Mouse (Mus musculus) left cerebral cortex, adult 9 months (tissue): ENCODE measurements around the gene Syde1.
"Not testable (repeated sequence)": the region's sequence is repeated elsewhere in the genome, so short reads cannot be mapped to it uniquely, and the experiment has no call there.

Experiments
- DNase-seq, 2 experiments: peaks; one replicate each; pipeline ENCODE4 v3.0.0; 2022; ENCODE audit warnings: low spot score in 2 of 2

Gene Syde1

DNA sequence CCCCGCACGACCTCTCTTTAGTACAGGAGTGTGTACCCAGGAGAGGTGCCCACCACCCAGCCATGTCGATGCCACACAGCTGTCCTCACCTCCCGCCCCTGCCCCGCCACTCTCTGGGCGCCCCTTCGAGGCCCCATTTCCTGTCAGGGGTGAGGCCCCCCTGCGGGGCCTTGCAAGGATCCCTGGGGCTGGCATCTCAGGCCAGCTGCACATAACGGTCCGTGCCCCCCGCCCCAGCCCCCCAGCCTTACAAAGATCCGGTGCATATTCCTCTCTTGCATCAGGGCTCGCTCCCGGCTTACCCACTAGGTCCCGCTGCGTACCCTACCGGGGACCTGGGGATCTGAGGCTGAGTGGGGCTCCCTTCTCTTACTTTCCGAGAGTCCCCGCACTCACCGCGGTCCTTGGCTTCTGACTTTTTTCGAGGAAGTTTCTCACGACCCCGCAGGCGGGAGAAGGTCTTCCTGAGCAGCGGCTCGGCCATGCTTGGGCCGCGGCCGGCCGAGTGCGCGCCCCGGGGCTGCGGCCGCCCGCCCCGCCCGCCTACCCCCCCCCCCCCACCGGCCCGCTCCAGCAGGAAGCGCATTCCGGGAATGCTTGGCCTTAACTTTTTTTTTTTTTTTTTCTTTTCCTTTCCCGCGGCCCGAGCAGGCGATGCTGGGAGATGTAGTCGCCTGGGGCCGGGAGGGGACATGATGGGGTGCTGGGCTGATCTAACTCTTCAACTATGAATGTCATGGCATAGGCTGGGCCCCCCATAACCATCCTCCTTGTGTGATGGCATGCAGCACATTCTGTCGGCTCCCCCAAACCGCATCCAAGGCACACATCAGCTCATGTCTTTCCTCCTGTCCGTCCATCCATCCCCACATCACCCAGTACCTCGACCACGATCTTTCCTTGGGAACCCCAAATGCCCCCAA is at the start of gene Syde1:
TSS of gene Syde1 (minus strand) at position 559 of the 923 bp plus-strand sequence.
- DNase-seq, result no peak

DNA sequence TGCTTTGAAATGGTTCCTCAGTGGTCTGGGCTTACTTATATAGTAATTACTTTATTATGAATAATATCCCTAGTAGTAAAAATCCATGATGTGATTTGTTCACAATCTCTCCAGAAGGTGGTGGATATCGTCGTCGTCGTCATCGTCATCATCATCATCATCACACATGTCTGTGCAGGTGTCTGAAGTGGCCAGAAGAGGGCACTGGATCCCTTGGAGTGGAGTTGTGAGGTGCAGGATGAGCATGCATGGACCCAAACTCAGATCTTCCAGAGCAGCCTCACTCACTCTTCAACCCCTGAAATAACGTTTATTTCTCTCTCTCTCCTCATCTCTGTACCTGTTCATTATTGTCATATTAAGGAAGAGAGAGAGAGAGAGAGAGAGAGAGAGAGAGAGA is 40.5 kb upstream of the Syde1 start:
- peak in 1 of 2 experiments; percentile 52 for DNase-seq

DNA sequence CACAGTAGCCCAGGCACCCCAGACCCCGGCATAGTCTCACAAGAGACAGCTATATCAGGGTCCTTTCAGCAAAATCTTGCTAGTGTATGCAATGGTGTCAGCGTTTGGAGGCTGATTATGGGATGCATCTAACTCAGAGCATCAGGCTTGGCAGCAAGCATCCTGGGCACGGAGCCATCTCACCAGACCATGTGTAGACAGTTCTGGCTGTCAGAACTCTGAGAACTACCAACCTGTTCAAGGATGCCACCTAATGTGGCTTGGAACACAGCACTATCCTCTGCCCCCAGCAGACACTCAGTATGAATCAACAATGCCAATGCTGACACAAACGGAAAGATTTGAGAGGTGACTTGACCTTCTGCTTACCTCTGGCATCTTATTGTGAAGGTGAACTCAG is 38.4 kb upstream of the Syde1 start:
- DNase-seq, result peak in 1 of 2 experiments; percentile 3

DNA sequence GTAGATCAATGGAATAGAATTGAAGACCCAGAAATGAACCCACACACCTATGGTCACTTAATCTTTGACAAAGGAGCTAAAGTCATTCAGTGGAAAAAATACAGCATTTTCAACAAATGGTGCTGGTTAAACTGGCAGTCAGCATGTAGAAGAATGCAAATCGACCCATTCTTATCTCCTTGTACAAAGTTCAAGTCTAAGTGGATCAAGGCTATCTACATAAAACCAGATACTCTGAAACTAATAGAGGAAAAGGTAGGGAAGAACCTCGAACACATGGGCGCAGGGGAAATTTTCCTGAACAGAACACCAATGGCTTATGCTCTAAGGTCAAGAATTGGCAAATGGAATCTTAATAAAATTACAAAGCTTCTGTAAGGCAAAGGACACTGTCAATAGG is 31.4 kb upstream of the Syde1 start:
- not testable (repeated sequence) for DNase-seq

DNA sequence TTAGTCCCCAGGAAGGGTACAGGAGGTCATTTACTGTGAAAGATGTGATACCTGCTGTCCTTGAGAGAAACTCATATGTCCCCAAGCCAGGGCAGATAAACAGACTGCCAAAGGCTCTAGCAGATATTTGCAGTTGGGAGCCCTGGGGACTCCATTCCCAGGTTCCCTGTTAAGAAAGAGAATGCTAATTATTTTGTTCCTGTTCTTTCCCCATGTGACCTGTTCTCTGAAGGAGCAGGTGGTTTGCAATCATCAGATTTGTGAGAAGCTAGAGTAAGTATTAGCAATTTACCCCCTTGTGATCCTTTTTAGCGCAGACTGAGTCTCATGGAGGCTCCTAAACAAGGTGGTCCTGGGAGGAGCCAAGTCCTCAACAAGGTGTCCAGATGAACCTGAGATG is 26.2 kb upstream of the Syde1 start, which contains the start of gene Olfr1357:
TSS of gene Olfr1357 (minus strand) at position 101 of the 400 bp plus-strand sequence.
- no peak for DNase-seq

DNA sequence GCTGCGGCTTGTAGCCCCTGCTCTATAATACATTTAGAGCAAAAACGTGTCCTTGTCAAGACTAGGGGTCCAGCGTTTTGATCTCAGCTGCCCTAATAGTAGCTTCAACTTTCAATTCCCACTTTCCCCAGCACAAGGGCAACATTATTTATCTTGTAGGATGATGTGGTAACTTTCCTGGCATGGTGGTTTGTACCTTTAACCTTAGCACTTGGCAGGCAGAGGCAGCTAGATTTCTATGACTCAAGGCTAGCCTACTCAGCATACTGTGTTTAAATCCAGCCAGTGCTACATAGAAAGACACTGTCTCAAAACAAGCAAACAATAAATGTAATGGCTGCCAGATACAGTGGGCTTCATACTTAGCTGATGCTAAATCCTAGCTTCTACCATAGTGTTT is 15.8 kb upstream of the Syde1 start:
- no peak for DNase-seq

DNA sequence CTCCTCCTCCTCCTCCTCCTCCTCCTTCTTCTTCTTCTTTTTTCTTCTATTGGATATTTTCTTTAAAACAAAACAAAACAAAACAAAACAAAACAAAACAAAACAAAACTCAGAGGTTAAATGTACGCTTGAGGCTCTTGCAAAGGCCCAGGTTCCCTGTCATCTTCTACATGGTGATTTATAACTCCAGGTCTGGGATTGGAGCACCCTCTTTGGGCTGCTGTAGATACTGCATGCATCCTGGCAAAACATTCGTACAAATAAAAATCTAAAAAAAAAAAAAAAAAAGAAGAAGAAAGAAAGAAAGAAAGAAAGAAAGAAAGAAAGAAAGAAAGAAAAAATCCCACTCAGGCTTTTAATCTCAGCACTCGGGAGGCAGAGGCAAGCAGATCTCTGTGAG is 13.3 kb upstream of the Syde1 start:
- peak in 1 of 2 experiments; percentile 40 for DNase-seq

DNA sequence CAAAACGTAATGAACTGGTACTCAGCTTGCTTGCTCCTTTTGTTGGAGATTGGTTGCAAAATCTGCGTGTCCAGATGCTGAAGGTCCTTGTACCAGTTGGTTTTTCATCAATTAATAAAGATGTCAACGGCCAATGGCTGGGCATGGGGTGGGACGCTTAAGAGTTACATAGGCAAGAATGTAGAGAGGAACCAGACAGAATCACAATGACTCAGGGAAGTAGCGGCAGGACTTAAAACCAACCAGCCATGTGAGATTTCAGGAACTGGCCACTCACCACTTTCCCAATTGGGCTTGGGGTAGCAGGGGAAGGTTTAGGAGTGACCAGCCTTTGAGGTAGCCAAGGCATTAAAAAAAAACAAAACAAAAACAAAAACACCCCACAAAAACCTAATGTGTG is 8.1 kb upstream of the Syde1 start:
- DNase-seq, result no peak

DNA sequence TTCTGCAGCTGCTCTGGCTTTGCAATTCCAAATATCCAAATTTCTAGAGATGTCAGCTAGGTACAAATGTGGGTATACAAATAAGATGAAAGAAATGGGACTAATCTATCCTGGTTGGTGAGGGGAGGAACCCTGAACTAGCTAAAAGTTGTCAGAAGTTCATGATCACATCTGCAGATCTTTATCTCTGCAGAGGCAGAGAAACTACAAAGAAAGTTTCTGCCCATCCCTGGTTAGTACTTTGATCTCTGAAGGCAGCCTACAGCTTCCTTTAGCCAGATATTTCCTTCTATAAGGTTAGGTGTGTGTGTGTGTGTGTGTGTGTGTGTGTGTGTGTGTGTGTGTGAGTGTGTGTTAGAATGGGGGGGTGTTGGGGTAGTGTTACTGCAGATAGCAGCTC is 2.8 kb upstream of the Syde1 start:
- no peak for DNase-seq

DNA sequence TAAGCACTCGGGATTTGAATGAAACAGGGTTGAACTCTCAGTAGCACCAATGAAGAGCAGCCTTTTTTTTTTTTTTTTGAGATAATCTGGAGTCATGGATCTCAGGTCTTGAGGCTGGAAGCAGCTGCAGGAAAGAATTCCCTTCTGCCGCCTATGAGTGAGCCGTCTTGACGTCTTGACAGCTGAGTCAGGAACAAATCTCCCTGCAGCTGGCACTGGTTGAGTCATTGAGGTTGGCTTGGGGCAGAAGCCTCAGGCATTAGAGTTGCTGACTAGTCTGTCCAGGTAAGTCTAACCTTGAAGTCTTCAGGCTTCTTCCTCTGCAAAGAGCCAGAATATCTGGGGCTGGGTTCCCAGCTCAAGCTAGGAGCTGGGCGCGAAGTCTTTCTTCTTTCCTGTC is 2.4 kb upstream of the Syde1 start:
- no peak for DNase-seq

DNA sequence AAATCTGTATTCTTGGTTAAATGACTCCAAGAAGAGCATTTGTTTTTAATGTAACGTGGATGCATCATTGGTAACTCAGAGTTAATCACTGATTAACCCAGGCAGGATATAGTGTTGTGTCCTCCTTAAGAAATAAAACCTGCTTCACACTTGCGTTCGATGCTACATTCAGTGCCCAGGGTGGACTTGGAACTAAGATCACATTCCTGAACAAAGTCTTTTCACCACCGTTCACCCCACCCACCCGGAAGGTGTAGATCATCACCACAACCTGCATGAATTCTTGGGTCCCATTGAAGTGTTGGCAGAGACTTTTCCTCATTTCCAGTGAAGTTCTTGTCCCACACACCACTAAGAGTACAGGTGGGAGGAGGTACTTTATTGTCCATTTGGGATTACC is 2.0 kb upstream of the Syde1 start:
- no peak for DNase-seq

DNA sequence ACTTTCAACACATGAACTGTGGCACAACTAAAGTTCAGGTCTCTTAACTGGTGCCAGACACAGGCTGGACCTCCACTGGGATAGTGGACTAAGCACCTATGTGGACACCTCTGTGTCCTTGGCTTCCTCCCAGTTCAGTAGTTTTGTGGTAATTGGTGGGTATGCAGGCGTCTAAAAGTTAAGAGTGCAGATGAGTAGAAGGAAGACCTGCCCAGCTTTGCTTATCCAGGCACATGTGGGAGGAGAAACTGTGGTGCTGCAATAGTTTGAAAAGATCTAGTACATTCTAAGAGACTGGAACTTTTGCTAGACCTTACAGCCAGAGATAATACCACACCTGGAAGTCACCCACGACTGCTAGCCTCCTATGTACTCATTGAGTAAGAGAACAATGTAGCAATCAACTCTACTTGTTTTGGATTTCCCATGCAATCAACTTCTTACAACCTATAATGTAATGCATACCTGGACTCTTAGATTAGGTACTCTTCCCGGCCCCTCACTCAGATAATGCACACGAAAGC is 1.2 kb upstream of the Syde1 start:
- DNase-seq, result no peak

DNA sequence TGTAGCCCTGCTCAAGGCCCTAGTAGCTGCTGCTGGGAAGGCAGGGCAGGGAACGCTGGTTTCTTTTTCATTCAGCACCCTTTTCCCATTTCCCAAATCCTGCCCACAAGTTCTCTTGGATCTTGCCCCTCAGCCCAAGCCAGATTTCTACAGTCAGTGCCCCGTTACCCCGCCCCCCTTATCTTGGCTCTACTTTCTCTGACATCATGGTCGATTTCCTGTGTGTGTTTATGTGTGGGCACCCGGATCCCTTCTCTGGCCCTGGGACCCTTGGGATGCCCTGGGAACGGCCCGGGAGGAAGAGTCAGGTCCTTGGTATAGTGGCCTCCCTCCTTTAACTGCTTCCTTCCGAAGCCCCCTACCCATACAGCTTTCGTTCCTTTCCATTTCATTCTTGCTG is 1.0 kb downstream of the Syde1 start:
- no peak for DNase-seq

DNA sequence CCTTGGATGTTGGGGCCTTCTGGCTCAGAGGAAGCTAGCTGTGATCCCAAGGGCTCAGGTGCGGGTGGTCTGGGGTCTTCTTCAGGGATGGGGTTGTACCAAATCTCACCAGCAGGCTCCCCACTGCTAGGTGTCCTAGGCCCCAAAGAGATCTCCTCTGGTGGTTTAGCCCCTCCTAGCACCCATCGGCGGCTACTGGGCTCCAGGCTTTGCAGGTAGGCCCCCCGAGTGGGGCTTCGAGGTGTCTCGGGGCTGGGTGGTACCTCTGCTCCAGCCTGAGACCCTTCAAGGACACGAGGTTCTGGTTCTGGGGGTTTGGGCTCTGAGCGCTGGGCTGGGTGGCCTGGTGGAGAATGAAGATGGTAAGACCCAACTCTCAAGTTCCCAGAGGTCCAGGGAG is 1.9 kb downstream of the Syde1 start:
- DNase-seq, result no peak

DNA sequence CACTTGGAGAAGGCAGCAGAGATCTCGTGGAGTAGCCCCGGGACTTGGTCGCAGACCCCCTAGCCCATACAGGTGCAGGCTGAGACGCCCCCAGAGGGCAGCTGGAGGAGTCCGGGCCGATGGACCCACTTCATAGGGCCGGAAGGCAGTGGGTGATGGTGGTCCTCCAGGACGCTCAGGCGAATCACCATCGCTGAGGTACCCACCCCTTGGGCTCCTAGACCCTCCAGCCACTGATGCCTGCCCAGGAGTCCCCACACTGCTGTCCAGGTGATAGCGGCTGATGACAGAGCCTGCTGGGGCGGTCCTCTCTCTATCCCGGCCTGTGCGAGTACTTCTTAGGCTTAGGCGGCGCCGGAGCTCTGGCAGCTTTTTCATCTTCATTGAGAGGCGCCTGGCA is 2.5 kb downstream of the Syde1 start:
- DNase-seq, result no peak

DNA sequence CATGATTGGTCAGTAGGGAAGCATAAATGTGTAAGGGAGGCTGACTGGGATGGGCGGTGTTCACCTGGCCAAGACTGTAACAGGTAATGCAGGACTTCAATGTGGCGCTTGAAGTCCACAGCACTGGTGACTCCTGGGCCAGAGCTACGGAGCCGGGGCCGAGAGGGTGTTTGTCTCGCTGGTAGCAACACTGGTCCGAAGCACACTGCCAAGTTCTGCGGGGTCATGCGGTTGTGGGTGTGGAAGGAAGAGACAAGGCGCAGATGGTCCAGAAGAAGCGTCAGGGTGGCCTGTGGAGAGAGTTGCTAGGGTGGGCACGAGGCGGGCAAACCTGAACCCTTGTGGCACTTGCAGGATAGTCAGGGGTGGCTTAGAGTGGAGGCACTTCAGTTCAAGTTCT is 5.7 kb downstream of the Syde1 start:
- no peak for DNase-seq

DNA sequence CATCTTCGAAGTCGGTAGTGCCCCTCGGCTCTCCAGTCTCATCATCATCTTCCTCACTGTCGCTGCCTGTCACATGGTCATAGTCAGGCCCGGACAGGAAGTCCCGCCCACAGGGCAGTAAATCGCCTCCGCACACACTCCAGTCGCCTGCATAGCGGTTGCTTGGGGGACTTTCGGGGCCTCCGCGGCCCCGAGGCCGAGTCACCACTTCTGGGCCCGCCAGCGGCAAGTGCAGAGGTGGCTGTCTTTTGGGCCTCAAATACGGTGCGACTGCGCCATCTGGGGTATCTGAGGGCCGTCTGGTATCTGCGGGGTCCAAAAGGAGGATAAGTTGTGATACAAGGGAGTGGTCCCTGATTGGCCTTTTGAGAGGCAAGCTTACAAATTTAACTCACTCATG is 6.2 kb downstream of the Syde1 start:
- no peak for DNase-seq

DNA sequence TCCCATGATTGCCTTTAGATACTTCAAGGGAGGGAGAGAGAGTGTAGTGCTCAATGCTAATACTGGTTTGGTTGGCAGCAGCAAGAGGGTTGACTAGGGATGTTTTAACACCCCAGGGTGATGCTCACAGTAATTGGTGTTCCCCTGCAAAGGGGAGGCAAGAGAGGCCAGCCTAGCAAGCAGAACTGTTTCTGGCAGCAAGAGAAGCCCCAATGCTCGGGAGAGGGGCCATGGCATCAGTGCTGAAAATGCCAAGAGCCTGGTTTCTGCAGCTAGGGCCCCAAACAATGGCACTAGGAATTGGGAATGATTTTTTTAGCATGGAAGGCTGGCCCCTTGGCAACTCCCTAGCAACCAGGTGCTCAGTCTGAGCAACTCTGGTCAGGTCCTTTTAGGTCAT is 6.8 kb downstream of the Syde1 start:
- DNase-seq, result no peak

DNA sequence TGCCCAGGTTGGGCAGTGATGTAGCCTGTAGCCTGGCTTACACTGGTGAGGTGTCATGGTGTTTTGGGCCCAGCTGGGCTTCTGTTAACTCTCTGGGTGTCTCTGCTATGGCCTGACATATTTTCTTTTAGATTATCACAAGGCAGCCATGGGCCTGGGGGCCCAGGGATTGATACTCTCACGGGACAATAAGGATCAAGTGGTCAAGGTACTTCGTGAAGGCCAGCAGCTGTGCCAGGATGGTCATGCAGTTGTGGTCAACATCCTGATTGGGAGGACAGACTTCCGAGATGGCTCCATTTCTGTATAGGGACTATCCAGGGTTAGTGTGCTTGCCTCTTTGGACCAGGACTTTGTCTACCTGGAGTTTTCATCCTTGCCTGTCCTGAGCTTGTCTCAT is 7.8 kb downstream of the Syde1 start:
- no peak for DNase-seq

DNA sequence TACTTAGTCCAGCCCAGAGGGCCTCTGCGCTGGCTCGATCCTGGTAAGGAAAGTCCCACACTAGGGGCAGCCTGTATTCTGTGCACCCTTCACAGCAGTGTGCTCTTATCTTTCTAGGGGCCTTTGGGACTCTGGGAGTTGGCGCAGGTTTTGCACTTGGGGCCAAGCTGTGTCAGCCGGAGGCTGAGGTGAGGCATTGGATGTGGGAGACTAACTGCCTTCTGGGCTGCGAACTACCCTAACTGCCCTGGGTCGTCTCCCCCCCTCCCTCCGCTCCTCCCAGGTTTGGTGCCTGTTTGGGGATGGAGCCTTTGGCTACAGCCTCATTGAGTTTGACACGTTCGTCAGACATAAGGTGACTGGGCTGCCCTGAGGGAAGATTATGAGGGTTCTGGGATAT is 8.4 kb downstream of the Syde1 start:
- no peak for DNase-seq

DNA sequence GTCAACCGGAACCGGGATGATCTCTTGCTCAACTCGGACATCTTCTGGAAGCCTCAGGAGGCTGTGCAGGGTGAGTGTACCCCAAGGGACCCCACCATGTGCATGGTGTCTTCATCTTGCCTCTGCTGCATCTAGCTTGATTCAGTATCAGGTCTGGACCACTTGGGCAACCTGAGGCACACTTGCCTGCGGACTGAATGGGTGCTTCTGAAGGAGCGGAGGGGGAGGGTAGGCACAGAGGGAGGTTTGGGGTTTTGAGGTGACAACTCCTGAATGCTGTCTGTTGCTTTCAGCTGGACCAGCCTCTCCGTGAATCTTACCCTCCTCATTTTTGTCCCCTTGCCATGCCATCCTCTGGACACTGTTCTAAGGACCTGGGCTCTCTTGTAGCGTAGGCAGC is 10.6 kb downstream of the Syde1 start:
- DNase-seq, result no peak

DNA sequence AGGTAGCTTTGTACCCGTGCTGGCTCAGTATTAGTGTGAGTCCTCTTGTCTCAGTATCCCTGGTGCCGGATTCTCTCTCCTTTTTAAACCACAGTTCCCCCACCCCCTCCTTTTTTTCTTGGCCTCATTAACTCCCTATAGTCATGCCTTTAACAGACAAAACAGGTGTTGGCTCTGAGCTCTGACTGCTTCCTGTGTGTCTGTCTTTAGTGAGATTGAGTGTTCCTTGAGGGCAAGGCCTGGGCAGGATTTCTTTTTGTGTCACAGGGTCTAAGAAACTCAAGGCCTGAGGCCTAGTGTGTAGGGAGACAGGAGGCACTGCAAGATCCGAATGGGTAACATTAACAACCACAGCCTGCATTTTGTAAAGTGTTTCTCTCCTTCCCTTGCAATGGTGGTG is 13.6 kb downstream of the Syde1 start:
- no peak for DNase-seq

DNA sequence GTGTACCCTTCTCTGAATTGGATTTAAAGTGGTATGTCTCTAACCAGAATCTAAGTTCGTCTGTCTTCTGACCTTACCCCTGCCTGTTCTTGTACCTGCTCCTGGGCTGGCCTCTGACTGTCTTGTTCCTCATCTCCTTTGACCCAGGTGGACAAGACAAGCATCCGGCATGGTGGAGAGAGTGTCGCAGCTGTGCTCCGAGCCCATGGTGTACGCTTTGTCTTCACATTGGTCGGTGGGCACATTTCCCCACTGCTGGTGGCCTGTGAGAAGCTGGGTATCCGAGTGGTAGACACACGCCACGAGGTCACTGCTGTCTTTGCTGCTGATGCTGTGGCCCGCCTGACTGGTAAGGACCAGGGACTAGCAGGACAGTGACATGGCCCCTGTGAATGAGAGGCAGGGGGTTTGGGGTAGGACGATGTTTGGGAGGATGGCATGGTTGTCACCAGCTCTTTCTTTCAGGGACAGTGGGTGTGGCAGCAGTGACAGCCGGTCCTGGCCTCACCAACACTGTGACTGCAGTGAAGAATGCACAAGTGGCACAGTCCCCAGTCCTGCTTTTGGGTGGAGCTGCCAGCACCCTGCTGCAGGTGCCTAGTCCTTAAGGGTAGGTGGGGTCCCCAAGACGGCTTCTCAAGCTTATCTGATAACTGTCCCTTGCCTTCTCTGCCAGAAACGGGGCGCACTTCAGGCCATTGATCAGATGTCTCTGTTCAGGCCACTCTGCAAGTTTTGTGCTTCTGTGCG is 15.2 kb downstream of the Syde1 start:
- DNase-seq, result no peak
